Mouse (Mus musculus) kidney, embryonic 15.5 days (tissue): ENCODE data around the gene Arrdc1. TPM values are rescaled to one million over a fixed set of nuclear protein-coding genes. Genes with fewer than 3 reads are reported as not detected.

Source experiments
- ATAC-seq: fragments of 200-750 bp; cut with Nextera tagmentation; replicated peaks from 2 replicates; pipeline ENCODE4 v1.8.0; 2017; ENCODE audit warnings: moderate TSS enrichment; ENCODE audit not compliant: low FRiP score
- H3K27ac ChIP-seq: fragments of 300-500 bp; sonication (generic); 2 replicates; pipeline ENCODE4 v1.5.1; 2015; ENCODE audit warnings: mild to moderate bottlenecking, inconsistent platforms
- H3K27me3 ChIP-seq: fragments of 300-500 bp; sonication (generic); 2 replicates; pipeline ENCODE4 v1.6.1; 2015; ENCODE audit warnings: inconsistent platforms
- H3K36me3 ChIP-seq: fragments of 300-500 bp; sonication (generic); 2 replicates; pipeline ENCODE4 v1.6.1; 2015; ENCODE audit warnings: inconsistent platforms
- H3K4me1 ChIP-seq: fragments of 300-500 bp; sonication (generic); 2 replicates; pipeline ENCODE4 v1.6.1; 2015; ENCODE audit warnings: inconsistent platforms
- H3K4me2 ChIP-seq: fragments of 300-500 bp; sonication (generic); 2 replicates; pipeline ENCODE4 v1.6.1; 2015; ENCODE audit warnings: moderate library complexity, mild to moderate bottlenecking, inconsistent platforms
- H3K4me3 ChIP-seq: fragments of 300-500 bp; sonication (generic); replicated peaks from 2 replicates; pipeline ENCODE4 v1.5.1; 2015; ENCODE audit warnings: mild to moderate bottlenecking, inconsistent platforms
- H3K9ac ChIP-seq: fragments of 300-500 bp; sonication (generic); 2 replicates; pipeline ENCODE4 v1.6.1; 2015; ENCODE audit warnings: mild to moderate bottlenecking, inconsistent platforms
- H3K9me3 ChIP-seq: fragments of 300-500 bp; sonication (generic); replicated peaks from 2 replicates; pipeline ENCODE4 v1.6.1; 2016; ENCODE audit warnings: inconsistent platforms
- WGBS: fragments of 180-500 bp; shearing (Covaris S2); methylation state at CpG from one replicate; pipeline ENCODE4 v1.1.7; 2015; ENCODE audit warnings: mixed read lengths; 5-methylcytosine and 5-hydroxymethylcytosine counted together
- microRNA-seq: library from miRNA; unstranded; fragments of <30 nt; microRNA quantifications from one replicate; pipeline ENCODE4, GENCODE M21; 2016
- polyA plus RNA-seq: library from polyadenylated mRNA; unstranded; fragments of >200 nt; fragmentation: Nextera tagmentation; extraction: Ambion mirVana; gene quantifications from 2 replicates; pipeline ENCODE4 v1.2.1, GENCODE M21; 2015

The Arrdc1 gene
- polyA plus RNA-seq, 1 experiment from 2014 or later, result 48.5 TPM

DNA sequence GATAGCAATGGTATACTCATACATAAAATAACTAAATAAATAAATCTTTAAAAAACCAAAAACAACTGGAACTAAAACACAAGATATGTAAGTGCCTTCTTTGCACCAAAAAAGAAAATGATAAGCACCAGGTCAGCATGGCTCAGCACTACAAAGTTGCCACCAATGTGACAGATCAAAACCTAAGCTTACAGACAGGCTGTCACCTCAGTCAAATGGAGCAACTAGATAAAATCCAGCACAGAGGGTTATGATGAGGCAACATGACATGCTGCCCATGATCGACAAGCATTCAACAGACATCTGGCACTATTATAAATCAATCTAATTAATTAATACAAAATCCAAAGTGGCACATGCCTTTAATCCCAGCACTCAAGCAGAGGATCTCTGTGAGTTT, 40.8 kb downstream of the Arrdc1 start:
- Histone ChIP-seq H3K27ac (no peak overlapping the region), H3K9me3 (no peaks in the 10 kb centered on the region), H3K4me3 (no peak overlapping the region), H3K9ac (no peak overlapping the region), H3K4me1 (no peaks in the 10 kb centered on the region; the same call in 1 of the 2 replicates), H3K4me2 (no peak overlapping the region), H3K27me3 (no peaks in the 10 kb centered on the region), H3K36me3 (0 out of 2 replicates have a peak, but pooled peaks cover 14% of the 10 kb centered on the region)
- no peak for ATAC-seq
- WGBS, result 96% methylated on average over 1 of the region's 1 CpGs

DNA sequence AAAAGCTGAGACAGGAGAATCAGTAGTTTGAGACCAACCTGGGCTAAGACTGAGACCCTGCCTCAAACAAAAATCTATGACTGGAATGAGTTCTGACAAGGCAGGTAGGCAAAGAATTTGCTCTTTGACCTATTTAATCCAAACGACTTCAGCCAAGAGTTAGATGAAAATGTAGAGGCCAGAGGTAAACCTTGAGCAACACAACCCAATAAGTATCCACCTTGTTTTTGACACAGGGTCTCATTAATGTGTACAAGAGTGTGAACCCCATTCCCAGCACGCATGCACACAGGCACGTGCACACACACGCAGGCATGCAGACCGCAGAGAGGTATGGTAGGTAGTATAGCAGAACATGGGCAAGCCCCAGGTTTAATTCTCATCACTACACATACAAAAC, 42.7 kb downstream of the Arrdc1 start:
- no peaks in the 10 kb centered on the region for H3K9me3 ChIP-seq
- H3K4me1 ChIP-seq, result no peaks in the 10 kb centered on the region; the same call in 1 of the 2 replicates
- H3K4me3 ChIP-seq, result no peak overlapping the region
- no peak overlapping the region for H3K27ac ChIP-seq
- H3K4me2 ChIP-seq, result no peak overlapping the region
- H3K9ac ChIP-seq, result no peak overlapping the region
- H3K36me3 ChIP-seq, result 0 out of 2 replicates have a peak, but pooled peaks cover 3% of the 10 kb centered on the region
- no peak for ATAC-seq
- WGBS, result 84% methylated on average over 5 of the region's 5 CpGs
- H3K27me3 ChIP-seq, result no peaks in the 10 kb centered on the region

DNA sequence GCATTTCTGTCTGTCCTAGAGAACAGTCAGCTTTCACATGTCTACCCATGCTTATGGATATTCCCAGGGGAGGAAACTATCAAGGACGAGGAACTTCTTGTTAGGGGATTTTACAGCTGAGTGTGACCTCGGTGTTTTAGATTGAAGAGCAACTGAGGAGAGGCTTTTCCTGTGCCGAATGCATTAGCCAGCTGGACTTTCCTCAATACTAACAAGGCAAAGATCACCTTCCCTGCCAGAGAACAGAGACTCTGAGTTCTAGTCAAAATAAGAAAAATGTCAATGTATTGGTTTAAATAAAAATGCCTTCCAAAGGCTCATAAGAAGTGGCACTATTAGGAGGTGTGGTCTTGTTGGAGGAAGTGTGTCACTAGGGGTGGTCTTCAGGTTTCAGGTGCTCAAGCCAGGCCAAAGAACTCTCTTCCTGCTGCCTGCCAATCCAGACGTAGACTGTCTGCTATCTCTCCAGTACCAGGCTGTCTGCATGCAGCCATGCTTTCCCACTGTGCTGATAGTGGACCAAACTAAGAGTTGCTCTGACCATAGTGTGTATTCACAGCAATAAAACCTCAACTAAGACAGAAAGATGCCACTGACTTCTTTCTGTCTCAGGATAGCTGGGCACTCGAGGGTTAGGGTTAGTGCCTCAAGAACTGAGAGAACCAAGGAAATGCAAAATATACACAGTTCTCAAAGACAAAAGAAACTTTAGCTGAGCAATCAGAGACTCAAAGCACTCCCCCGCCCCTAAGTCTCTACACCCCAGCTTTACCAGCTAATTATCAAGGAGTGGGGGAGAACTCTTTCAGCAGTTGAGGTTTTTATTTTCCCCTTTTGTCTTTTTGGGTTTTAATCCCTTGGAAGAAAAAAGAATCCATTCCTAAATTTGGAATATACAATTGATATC, 44.3 kb downstream of the Arrdc1 start:
- ATAC-seq, result no peak
- H3K4me1 ChIP-seq, result no peaks in the 10 kb centered on the region; the same call in 1 of the 2 replicates
- H3K27me3 ChIP-seq, result no peaks in the 10 kb centered on the region
- no peak overlapping the region for H3K4me3 ChIP-seq
- H3K4me2 ChIP-seq, result no peak overlapping the region
- no peak overlapping the region for H3K9ac ChIP-seq
- H3K36me3 ChIP-seq, result peaks cover 16% of the 10 kb centered on the region
- no peaks in the 10 kb centered on the region for H3K9me3 ChIP-seq
- H3K27ac ChIP-seq, result no peak overlapping the region
- 66% methylated on average over 6 of the region's 6 CpGs for WGBS

DNA sequence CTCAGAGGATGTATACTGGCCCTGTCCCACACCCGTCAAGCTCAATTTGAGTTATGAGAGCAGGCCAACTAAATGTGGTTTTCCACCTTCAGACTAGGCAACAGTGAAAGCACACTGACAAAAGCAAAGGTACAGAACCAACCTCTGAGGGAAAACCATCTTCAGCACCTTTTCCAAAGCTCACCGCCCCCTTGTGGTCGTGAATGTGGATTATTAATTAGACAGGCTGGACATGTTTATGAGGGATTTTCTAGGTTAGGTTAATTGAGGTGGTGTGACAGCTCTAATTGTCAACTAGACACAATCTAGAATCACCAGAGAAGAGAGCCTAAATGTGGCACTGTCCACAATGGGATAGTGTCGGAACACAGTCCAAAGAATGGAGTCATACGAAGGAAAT, 46.2 kb downstream of the Arrdc1 start:
- no peaks in the 10 kb centered on the region for H3K27me3 ChIP-seq
- no peak overlapping the region for H3K27ac ChIP-seq
- H3K9me3 ChIP-seq, result no peaks in the 10 kb centered on the region
- H3K4me2 ChIP-seq, result no peak overlapping the region
- no peak overlapping the region for H3K4me3 ChIP-seq
- H3K36me3 ChIP-seq, result peaks cover 33% of the 10 kb centered on the region
- 82% methylated on average over 5 of the region's 5 CpGs for WGBS
- H3K4me1 ChIP-seq, result no peaks in the 10 kb centered on the region; the same call in 1 of the 2 replicates
- no peak for ATAC-seq
- no peak overlapping the region for H3K9ac ChIP-seq

DNA sequence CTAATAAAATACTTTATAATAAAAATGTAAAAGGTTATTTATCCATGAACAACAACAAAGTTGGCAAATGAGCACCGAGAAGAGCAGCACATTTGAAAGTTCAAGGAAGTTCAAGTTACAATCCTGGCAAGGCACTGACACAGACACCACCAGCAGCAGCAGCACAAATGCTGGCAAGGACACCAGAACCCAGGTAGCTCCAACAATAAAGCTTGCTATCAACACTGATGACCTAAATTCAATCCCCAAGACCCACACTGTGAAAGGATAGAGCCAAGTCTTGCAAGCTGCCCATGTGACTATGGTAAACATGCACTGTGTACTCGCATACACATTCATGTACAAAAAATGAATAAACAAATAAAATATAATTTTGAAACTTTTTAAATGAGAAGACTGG, 54.4 kb downstream of the Arrdc1 start:
- Histone ChIP-seq H3K36me3 (peaks cover 80% of the 10 kb centered on the region), H3K4me1 (no peaks in the 10 kb centered on the region), H3K27me3 (no peaks in the 10 kb centered on the region), H3K27ac (no peak overlapping the region), H3K4me2 (no peak overlapping the region), H3K9me3 (no peaks in the 10 kb centered on the region), H3K9ac (no peak overlapping the region), H3K4me3 (no peak overlapping the region)
- WGBS, result 83% methylated on average over 2 of the region's 2 CpGs
- no peak for ATAC-seq

Small RNA genes lying within 50 kb of the gene (microRNA-seq; reads per million reads assigned to microRNA genes)
- not detected for gene Gm22875

Other genes with a start within 250 kb of the Arrdc1 start
- gene Cacna1b, start 172.1 kb downstream of the Arrdc1 start, polyA plus RNA-seq, result 1.1 TPM in 2 replicates
- 88.4 and 93.2 TPM in 2 replicates for gene Ehmt1, start 15.6 kb downstream of the Arrdc1 start, polyA plus RNA-seq
- gene Zmynd19, start 14.5 kb upstream of the Arrdc1 start, polyA plus RNA-seq, result 15.9 and 22.9 TPM in 2 replicates
- 28.3 and 29.5 TPM in 2 replicates for gene Dph7, start 27.1 kb upstream of the Arrdc1 start, polyA plus RNA-seq
- 116 and 127 TPM in 2 replicates for gene Mrpl41, start 39.8 kb upstream of the Arrdc1 start, polyA plus RNA-seq
- 6.7 and 9.0 TPM in 2 replicates for gene Pnpla7, start 40.8 kb upstream of the Arrdc1 start, polyA plus RNA-seq
- 76.5 and 91.4 TPM in 2 replicates for gene Nsmf, start 119.1 kb upstream of the Arrdc1 start, polyA plus RNA-seq
- gene Entpd8, start 145.1 kb upstream of the Arrdc1 start, polyA plus RNA-seq, result 5.0 and 5.3 TPM in 2 replicates
- 0.77 and 1.1 TPM in 2 replicates for gene Noxa1, start 159.9 kb upstream of the Arrdc1 start, polyA plus RNA-seq
- gene Nrarp, start 245.5 kb upstream of the Arrdc1 start, polyA plus RNA-seq, result 21.8 and 23.7 TPM in 2 replicates